Mouse (Mus musculus) midbrain, postnatal 0 days (tissue): ENCODE results near the gene Lhfpl2. TPM values are rescaled to one million over a fixed set of nuclear protein-coding genes. Genes with fewer than 3 reads are reported as not detected.

ENCODE experiments used
- ATAC-seq: fragments of 200-750 bp; cut with Nextera tagmentation; 2 replicates; pipeline ENCODE4 v1.8.0; 2017; ENCODE audit warnings: moderate number of reproducible peaks, mild to moderate bottlenecking, moderate TSS enrichment, moderate library complexity; ENCODE audit not compliant: low FRiP score
- DNase-seq: peaks from one replicate; pipeline ENCODE4 v3.0.0-alpha.2; 2015; ENCODE audit warnings: low spot score
- H3K27ac ChIP-seq: fragments of 300-500 bp; sonication (generic); 2 replicates; pipeline ENCODE4 v1.5.1; 2014; ENCODE audit warnings: low read depth, mild to moderate bottlenecking, low read length, mixed read lengths
- H3K27me3 ChIP-seq: fragments of 300-500 bp; sonication (generic); 2 replicates; pipeline ENCODE4 v1.6.1; 2014; ENCODE audit warnings: low read length, control low read depth, mixed read lengths; ENCODE audit not compliant: insufficient read depth
- H3K36me3 ChIP-seq: fragments of 300-500 bp; sonication (generic); 2 replicates; pipeline ENCODE4 v1.6.1; 2014; ENCODE audit warnings: low read length, control low read depth, mixed read lengths; ENCODE audit not compliant: insufficient read depth
- H3K4me1 ChIP-seq: fragments of 300-500 bp; sonication (generic); 2 replicates; pipeline ENCODE4 v1.6.1; 2014; ENCODE audit warnings: mild to moderate bottlenecking, control low read depth, antibody characterized with exemption, low read length, mixed read lengths; ENCODE audit not compliant: insufficient read depth
- H3K4me2 ChIP-seq: fragments of 300-500 bp; sonication (generic); 2 replicates; pipeline ENCODE4 v1.6.1; 2014; ENCODE audit warnings: low read depth, mild to moderate bottlenecking, low read length, mixed read lengths; ENCODE audit not compliant: poor library complexity, severe bottlenecking
- H3K4me3 ChIP-seq: fragments of 300-500 bp; sonication (generic); 2 replicates; pipeline ENCODE4 v1.5.1; 2014; ENCODE audit warnings: low read depth, mild to moderate bottlenecking, low read length, moderate library complexity
- H3K9ac ChIP-seq: fragments of 300-500 bp; sonication (generic); replicated peaks from 2 replicates; pipeline ENCODE4 v1.6.1; 2014; ENCODE audit warnings: mild to moderate bottlenecking, low read length, moderate library complexity, mixed read lengths; ENCODE audit not compliant: poor library complexity, severe bottlenecking
- H3K9me3 ChIP-seq: fragments of 300-500 bp; sonication (generic); 2 replicates; pipeline ENCODE4 v1.6.1; 2016; ENCODE audit warnings: low read length, control low read depth
- CTCF ChIP-seq: IDR thresholded peaks from 2 replicates; pipeline ENCODE4 v1.5.1; 2016; ENCODE audit warnings: antibody characterized with exemption, mild to moderate bottlenecking
- WGBS: fragments of 180-500 bp; shearing (Covaris S2); extraction: QIAGEN DNeasy Blood & Tissue Kit; methylation state at CpG from one replicate; pipeline ENCODE4 v1.1.7; 2014; 5-methylcytosine and 5-hydroxymethylcytosine counted together
- polyA plus RNA-seq: library from polyadenylated mRNA; unstranded; fragments of >200 nt; fragmentation: Nextera tagmentation; extraction: Ambion mirVana; gene quantifications from 2 replicates; pipeline ENCODE4 v1.2.1, GENCODE M21; 2015
- total RNA-seq: library from RNA; depleted of rRNA; stranded (reverse); fragments of >200 nt; gene quantifications from 2 replicates; pipeline ENCODE4 v1.2.3, GENCODE M21; 2014

Lhfpl2 gene
- total and polyA plus RNA-seq, 2 experiments from 2014 or later, result 10.7 to 23.9 TPM

DNA sequence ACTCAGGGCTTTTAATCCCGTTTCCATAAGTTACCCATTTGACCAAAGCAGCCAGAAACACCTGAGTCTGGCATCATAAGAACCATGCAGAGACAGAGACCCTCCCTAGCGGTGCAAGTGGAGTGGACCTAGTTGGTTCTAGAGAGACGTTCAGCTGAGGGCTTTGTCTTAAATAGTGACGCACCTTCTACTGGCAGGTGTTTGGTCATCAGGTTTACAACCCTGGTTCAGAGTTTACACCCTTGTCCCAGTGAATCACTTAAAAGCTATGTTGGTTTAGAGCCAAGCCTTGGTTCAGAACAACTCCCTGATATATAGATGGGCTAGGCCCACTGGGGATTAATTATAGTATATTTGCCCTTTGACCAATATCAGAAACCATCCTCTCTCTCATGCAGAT, 135.6 kb downstream of the Lhfpl2 start:
- no peaks in the 10 kb centered on the region for H3K27me3 ChIP-seq
- DNase-seq (no peak), ATAC-seq (no peak)
- H3K4me3 ChIP-seq, result no peak overlapping the region
- no peaks in the 10 kb centered on the region for H3K9me3 ChIP-seq
- peaks cover 3% of the 10 kb centered on the region; the same call in 1 of the 2 replicates for H3K36me3 ChIP-seq
- no peak for TF ChIP-seq CTCF
- no peaks in the 10 kb centered on the region for H3K4me1 ChIP-seq
- no peak overlapping the region for H3K4me2 ChIP-seq
- H3K27ac ChIP-seq, result no peak overlapping the region
- 92% methylated on average over 4 of the region's 4 CpGs for WGBS
- H3K9ac ChIP-seq, result no peak overlapping the region

DNA sequence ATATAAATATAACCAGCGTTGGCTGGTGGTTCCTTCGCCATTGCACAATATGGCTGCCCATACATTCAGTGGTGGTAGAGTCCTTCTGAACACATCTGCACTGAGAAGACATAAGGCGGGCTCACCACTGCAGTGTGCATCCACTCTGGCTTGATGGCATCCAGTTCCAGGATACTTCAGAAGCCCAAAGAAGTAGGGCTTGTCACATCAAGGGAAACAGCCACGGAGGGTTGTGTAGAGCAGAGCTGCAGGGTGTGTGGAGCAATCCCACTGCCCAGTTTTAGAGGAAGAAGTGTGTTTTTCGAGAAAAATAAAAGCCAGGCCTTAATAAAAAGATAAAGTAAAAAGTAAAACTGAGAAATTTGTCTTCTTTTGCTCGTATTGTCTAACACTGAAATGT, 141.0 kb downstream of the Lhfpl2 start:
- H3K9me3 ChIP-seq, result no peaks in the 10 kb centered on the region
- TF ChIP-seq CTCF, result no peak
- H3K36me3 ChIP-seq, result peaks cover 6% of the 10 kb centered on the region; the same call in 1 of the 2 replicates
- H3K4me3 ChIP-seq, result no peak overlapping the region
- 92% methylated on average over 6 of the region's 6 CpGs for WGBS
- ATAC-seq (no peak), DNase-seq (no peak)
- no peak overlapping the region for H3K27ac ChIP-seq
- no peaks in the 10 kb centered on the region for H3K4me1 ChIP-seq
- no peak overlapping the region for H3K9ac ChIP-seq
- no peak overlapping the region for H3K4me2 ChIP-seq
- no peaks in the 10 kb centered on the region for H3K27me3 ChIP-seq

DNA sequence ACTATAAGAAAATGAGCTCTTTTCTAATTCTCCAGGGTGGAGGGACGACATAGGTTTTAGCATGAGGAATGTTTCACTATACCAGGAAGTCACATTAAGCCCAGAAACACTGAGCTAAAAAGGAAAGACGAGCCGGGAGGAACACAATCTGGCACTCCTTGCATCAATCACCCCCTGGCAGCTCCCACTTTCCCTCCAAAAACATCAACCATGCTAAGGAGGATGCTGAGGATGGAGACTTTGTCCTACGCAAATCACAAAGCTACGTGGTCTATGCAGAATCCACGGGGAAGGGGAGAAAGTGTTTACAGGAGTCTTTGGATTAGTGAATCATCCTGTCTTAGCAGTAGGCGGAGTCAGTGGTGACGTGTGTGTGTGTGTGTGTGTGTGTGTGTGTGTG, 142.2 kb downstream of the Lhfpl2 start:
- 68% methylated on average over 8 of the region's 8 CpGs for WGBS
- no peak for ATAC-seq

DNA sequence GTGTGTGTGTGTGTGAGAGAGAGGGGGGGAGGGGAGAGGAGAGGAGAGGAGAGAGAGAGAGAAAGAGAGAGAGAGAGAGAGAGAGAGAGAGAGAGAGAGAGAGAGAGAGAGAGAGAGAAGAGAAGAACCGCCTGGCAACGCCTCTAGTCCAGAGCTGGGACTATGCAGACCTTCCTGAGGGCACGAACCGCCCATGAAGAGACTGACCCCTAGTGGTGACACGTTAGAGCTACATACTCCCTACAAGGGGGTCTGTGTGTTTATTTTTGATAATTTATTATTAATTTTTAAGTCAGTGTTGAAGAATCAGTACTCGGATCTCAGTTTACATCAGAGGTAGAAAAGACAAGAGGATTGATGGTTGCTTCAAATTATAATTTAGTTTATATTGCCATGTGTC, 147.6 kb downstream of the Lhfpl2 start:
- Histone ChIP-seq H3K4me3 (no peak overlapping the region), H3K36me3 (peaks cover 28% of the 10 kb centered on the region), H3K27ac (no peak overlapping the region), H3K4me1 (no peaks in the 10 kb centered on the region), H3K4me2 (no peak overlapping the region), H3K9ac (no peak overlapping the region), H3K9me3 (no peaks in the 10 kb centered on the region), H3K27me3 (no peaks in the 10 kb centered on the region)
- TF ChIP-seq CTCF, result peak; percentile 81
- WGBS, result 8% methylated on average over 6 of the region's 6 CpGs
- peak; percentile 82 for DNase-seq
- no peak for ATAC-seq

More for the DNA sequence above, 142.2 kb downstream of the Lhfpl2 start:
- no peak for TF ChIP-seq CTCF
- H3K4me1 ChIP-seq, result no peaks in the 10 kb centered on the region
- no peak overlapping the region for H3K4me3 ChIP-seq
- H3K27me3 ChIP-seq, result no peaks in the 10 kb centered on the region
- no peak overlapping the region for H3K4me2 ChIP-seq
- H3K9ac ChIP-seq, result no peak overlapping the region
- no peak overlapping the region for H3K27ac ChIP-seq
- no peak for DNase-seq
- H3K36me3 ChIP-seq, result peaks cover 8% of the 10 kb centered on the region; the same call in 1 of the 2 replicates
- H3K9me3 ChIP-seq, result no peaks in the 10 kb centered on the region

DNA sequence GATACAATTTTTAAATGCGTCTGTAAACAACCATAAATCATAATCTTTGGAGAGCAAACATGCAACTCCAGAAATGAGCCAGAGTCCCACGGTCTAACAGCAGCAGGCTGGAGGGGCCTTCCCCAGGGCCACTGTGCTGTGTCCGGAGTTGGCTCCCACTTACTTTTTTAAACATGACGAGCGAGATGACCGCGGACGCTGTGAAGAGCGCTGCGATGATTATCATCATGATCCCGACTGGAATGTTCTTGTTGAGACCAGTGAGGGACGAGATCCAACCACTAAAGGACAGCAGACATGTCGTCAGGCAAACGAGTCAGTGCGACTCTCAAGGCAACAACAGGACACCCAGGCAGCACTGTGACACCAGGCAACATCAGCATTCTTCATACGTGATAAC, 150.4 kb downstream of the Lhfpl2 start:
- ATAC-seq (no peak), DNase-seq (no peak)
- no peaks in the 10 kb centered on the region for H3K4me1 ChIP-seq
- no peak for TF ChIP-seq CTCF
- no peaks in the 10 kb centered on the region for H3K9me3 ChIP-seq
- H3K9ac ChIP-seq, result no peak overlapping the region
- no peak overlapping the region for H3K27ac ChIP-seq
- no peak overlapping the region for H3K4me2 ChIP-seq
- WGBS, result 97% methylated on average over 16 of the region's 16 CpGs
- H3K4me3 ChIP-seq, result no peak overlapping the region
- H3K27me3 ChIP-seq, result no peaks in the 10 kb centered on the region
- peaks cover 26% of the 10 kb centered on the region for H3K36me3 ChIP-seq

DNA sequence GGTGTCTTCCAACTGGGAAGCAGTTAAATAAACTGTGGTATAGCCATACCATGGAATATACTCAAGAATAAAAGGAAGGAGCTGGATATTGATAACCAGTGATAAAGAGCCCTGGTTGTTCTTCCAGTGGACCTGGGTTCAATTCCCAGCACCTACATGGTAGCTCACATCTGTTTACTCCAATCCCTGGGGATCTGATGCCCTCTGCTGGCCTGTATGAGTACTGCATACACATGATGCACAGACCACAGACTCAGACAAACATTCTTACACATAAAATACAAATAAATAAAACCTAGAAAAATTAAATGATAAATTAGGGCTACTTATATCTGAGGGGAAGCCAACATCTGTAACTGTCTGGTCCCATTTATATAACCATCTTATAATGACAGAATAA, 151.3 kb downstream of the Lhfpl2 start:
- Histone ChIP-seq H3K9ac (no peak overlapping the region), H3K4me2 (no peak overlapping the region), H3K9me3 (no peaks in the 10 kb centered on the region), H3K4me3 (no peak overlapping the region), H3K4me1 (no peaks in the 10 kb centered on the region), H3K36me3 (peaks cover 26% of the 10 kb centered on the region), H3K27ac (no peak overlapping the region), H3K27me3 (no peaks in the 10 kb centered on the region)
- peak; percentile 65 for TF ChIP-seq CTCF
- DNase-seq (no peak), ATAC-seq (no peak)
